Mouse (Mus musculus) midbrain, embryonic 14.5 days (tissue): Measurements from ENCODE around the gene Gm10570. TPM values are rescaled to one million over a fixed set of nuclear protein-coding genes. Genes with fewer than 3 reads are reported as not detected.

ENCODE experiments used
- ATAC-seq: fragments of 200-750 bp; cut with Nextera tagmentation; 2 replicates; pipeline ENCODE4 v1.8.0; 2017; ENCODE audit warnings: moderate number of reproducible peaks, moderate library complexity; ENCODE audit not compliant: low FRiP score, low TSS enrichment
- DNase-seq: peaks from one replicate; pipeline ENCODE4 v3.0.0-alpha.2; 2015
- H3K27ac ChIP-seq: fragments of 300-500 bp; sonication (generic); replicated peaks from 2 replicates; pipeline ENCODE4 v1.5.1; 2014; ENCODE audit warnings: mild to moderate bottlenecking, low read depth, low read length, moderate library complexity
- H3K27me3 ChIP-seq: fragments of 300-500 bp; sonication (generic); 2 replicates; pipeline ENCODE4 v1.6.1; 2014; ENCODE audit warnings: low read length, control low read depth, mixed read lengths; ENCODE audit not compliant: control insufficient read depth, insufficient read depth
- H3K36me3 ChIP-seq: fragments of 300-500 bp; sonication (generic); 2 replicates; pipeline ENCODE4 v1.6.1; 2014; ENCODE audit warnings: low read length, control low read depth; ENCODE audit not compliant: control insufficient read depth, insufficient read depth
- H3K4me1 ChIP-seq: fragments of 300-500 bp; sonication (generic); 2 replicates; pipeline ENCODE4 v1.6.1; 2014; ENCODE audit warnings: mild to moderate bottlenecking, antibody characterized with exemption, low read length, control low read depth; ENCODE audit not compliant: control insufficient read depth, insufficient read depth
- H3K4me2 ChIP-seq: fragments of 300-500 bp; sonication (generic); 2 replicates; pipeline ENCODE4 v1.6.1; 2014; ENCODE audit warnings: mild to moderate bottlenecking, low read length, moderate library complexity
- H3K4me3 ChIP-seq: fragments of 300-500 bp; sonication (generic); replicated peaks from 2 replicates; pipeline ENCODE4 v1.5.1; 2014; ENCODE audit warnings: low read depth, low read length
- H3K9ac ChIP-seq: fragments of 300-500 bp; sonication (generic); replicated peaks from 2 replicates; pipeline ENCODE4 v1.6.1; 2014; ENCODE audit warnings: mild to moderate bottlenecking, low read length, moderate library complexity
- H3K9me3 ChIP-seq: fragments of 300-500 bp; sonication (generic); 2 replicates; pipeline ENCODE4 v1.6.1; 2016; ENCODE audit warnings: low read length, control low read depth, mixed read lengths; ENCODE audit not compliant: control insufficient read depth
- WGBS: fragments of 180-500 bp; shearing (Covaris S2); extraction: QIAGEN DNeasy Blood & Tissue Kit; methylation state at CpG from one replicate; pipeline ENCODE4 v1.1.7; 2014; 5-methylcytosine and 5-hydroxymethylcytosine counted together
- polyA plus RNA-seq: library from polyadenylated mRNA; unstranded; fragments of >200 nt; fragmentation: Nextera tagmentation; extraction: Ambion mirVana; gene quantifications from 2 replicates; pipeline ENCODE4 v1.2.1, GENCODE M21; 2014

The Gm10570 gene
- polyA plus RNA-seq, 1 experiment from 2014 or later: not detected

- Histone ChIP-seq H3K4me3 (no peak overlapping the region), H3K27me3 (no peaks in the 10 kb centered on the region), H3K27ac (no peak overlapping the region), H3K4me2 (no peak overlapping the region), H3K9ac (no peak overlapping the region), H3K9me3 (no peaks in the 10 kb centered on the region), H3K36me3 (peaks cover 73% of the 10 kb centered on the region), H3K4me1 (no peaks in the 10 kb centered on the region)
- 90% methylated on average over 2 of the region's 2 CpGs for WGBS
- ATAC-seq: no peak
- no peak for DNase-seq
These were observed 17.0 kb upstream of the Gm10570 start for GRCm38 (mm10) chr4:130325446-130325845.

GRCm38 (mm10) chr4:130323607-130324006, 15.1 kb upstream of the Gm10570 start:
- Histone ChIP-seq H3K9ac (no peak overlapping the region), H3K4me3 (no peak overlapping the region), H3K4me2 (no peak overlapping the region), H3K27me3 (no peaks in the 10 kb centered on the region), H3K9me3 (no peaks in the 10 kb centered on the region), H3K36me3 (peaks cover 72% of the 10 kb centered on the region), H3K27ac (no peak overlapping the region), H3K4me1 (no peaks in the 10 kb centered on the region)
- DNase-seq (no peak), ATAC-seq (no peak)
- WGBS: 84% methylated on average over 5 of the region's 5 CpGs

- H3K9me3 ChIP-seq: no peaks in the 10 kb centered on the region
- H3K4me2 ChIP-seq: no peak overlapping the region
- H3K27me3 ChIP-seq: no peaks in the 10 kb centered on the region
- H3K4me3 ChIP-seq: no peak overlapping the region
- no peaks in the 10 kb centered on the region for H3K4me1 ChIP-seq
- DNase-seq: no peak
- no peak overlapping the region for H3K9ac ChIP-seq
- no peak for ATAC-seq
- peaks cover 71% of the 10 kb centered on the region for H3K36me3 ChIP-seq
- no peak overlapping the region for H3K27ac ChIP-seq
- WGBS: 90% methylated on average over 1 of the region's 1 CpGs
These were observed 14.7 kb upstream of the Gm10570 start for GRCm38 (mm10) chr4:130323165-130323564.

GRCm38 (mm10) chr4:130322567-130322966, 14.1 kb upstream of the Gm10570 start:
- no peaks in the 10 kb centered on the region for H3K27me3 ChIP-seq
- DNase-seq (no peak), ATAC-seq (no peak)
- H3K4me1 ChIP-seq: no peaks in the 10 kb centered on the region
- no peaks in the 10 kb centered on the region for H3K9me3 ChIP-seq
- no peak overlapping the region for H3K9ac ChIP-seq
- H3K4me3 ChIP-seq: no peak overlapping the region
- no peak overlapping the region for H3K27ac ChIP-seq
- no peak overlapping the region for H3K4me2 ChIP-seq
- peaks cover 72% of the 10 kb centered on the region for H3K36me3 ChIP-seq
- WGBS: 85% methylated on average over 7 of the region's 7 CpGs

- DNase-seq: no peak
- Histone ChIP-seq H3K27ac (no peak overlapping the region), H3K4me1 (no peaks in the 10 kb centered on the region), H3K27me3 (no peaks in the 10 kb centered on the region), H3K9ac (no peak overlapping the region), H3K4me3 (no peak overlapping the region), H3K4me2 (no peak overlapping the region), H3K9me3 (no peaks in the 10 kb centered on the region), H3K36me3 (peaks cover 71% of the 10 kb centered on the region)
- ATAC-seq: no peak
- WGBS: 95% methylated on average over 7 of the region's 7 CpGs
These were observed 13.2 kb upstream of the Gm10570 start for GRCm38 (mm10) chr4:130321640-130322039.

GRCm38 (mm10) chr4:130319564-130319963, 11.1 kb upstream of the Gm10570 start:
- no peak overlapping the region for H3K4me2 ChIP-seq
- no peaks in the 10 kb centered on the region for H3K4me1 ChIP-seq
- DNase-seq (no peak), ATAC-seq (no peak)
- peaks cover 72% of the 10 kb centered on the region for H3K36me3 ChIP-seq
- 87% methylated on average over 7 of the region's 7 CpGs for WGBS
- H3K4me3 ChIP-seq: no peak overlapping the region
- H3K9me3 ChIP-seq: no peaks in the 10 kb centered on the region
- H3K9ac ChIP-seq: no peak overlapping the region
- no peaks in the 10 kb centered on the region for H3K27me3 ChIP-seq
- no peak overlapping the region for H3K27ac ChIP-seq

- H3K36me3 ChIP-seq: peaks cover 72% of the 10 kb centered on the region
- 67% methylated on average over 3 of the region's 3 CpGs for WGBS
- no peak for ATAC-seq
These were observed 9.6 kb upstream of the Gm10570 start for GRCm38 (mm10) chr4:130318122-130318521.

GRCm38 (mm10) chr4:130316691-130317090, 8.2 kb upstream of the Gm10570 start:
- WGBS: 77% methylated on average over 10 of the region's 10 CpGs
- ATAC-seq: no peak
- no peaks in the 10 kb centered on the region for H3K4me1 ChIP-seq
- no peaks in the 10 kb centered on the region for H3K27me3 ChIP-seq
- no peak overlapping the region for H3K4me3 ChIP-seq
- no peak overlapping the region for H3K9ac ChIP-seq
- H3K9me3 ChIP-seq: no peaks in the 10 kb centered on the region
- H3K27ac ChIP-seq: no peak overlapping the region
- H3K4me2 ChIP-seq: no peak overlapping the region
- DNase-seq: no peak
- H3K36me3 ChIP-seq: peaks cover 65% of the 10 kb centered on the region

More at GRCm38 (mm10) chr4:130318122-130318521, 9.6 kb upstream of the Gm10570 start:
- Histone ChIP-seq H3K9ac (no peak overlapping the region), H3K27me3 (no peaks in the 10 kb centered on the region), H3K4me3 (no peak overlapping the region), H3K9me3 (no peaks in the 10 kb centered on the region), H3K4me2 (no peak overlapping the region), H3K27ac (no peak overlapping the region), H3K4me1 (no peaks in the 10 kb centered on the region)
- DNase-seq: no peak

- no peaks in the 10 kb centered on the region for H3K27me3 ChIP-seq
- no peaks in the 10 kb centered on the region for H3K4me1 ChIP-seq
- H3K27ac ChIP-seq: no peak overlapping the region
- H3K9ac ChIP-seq: no peak overlapping the region
- no peaks in the 10 kb centered on the region for H3K9me3 ChIP-seq
- DNase-seq (no peak), ATAC-seq (no peak)
- peaks cover 62% of the 10 kb centered on the region for H3K36me3 ChIP-seq
- 75% methylated on average over 13 of the region's 13 CpGs for WGBS
- H3K4me2 ChIP-seq: no peak overlapping the region
- no peak overlapping the region for H3K4me3 ChIP-seq
These were observed 7.5 kb upstream of the Gm10570 start for GRCm38 (mm10) chr4:130315771-130316527.
